Mouse (Mus musculus): ENCODE measurements around the gene Rcan3.

DNA sequence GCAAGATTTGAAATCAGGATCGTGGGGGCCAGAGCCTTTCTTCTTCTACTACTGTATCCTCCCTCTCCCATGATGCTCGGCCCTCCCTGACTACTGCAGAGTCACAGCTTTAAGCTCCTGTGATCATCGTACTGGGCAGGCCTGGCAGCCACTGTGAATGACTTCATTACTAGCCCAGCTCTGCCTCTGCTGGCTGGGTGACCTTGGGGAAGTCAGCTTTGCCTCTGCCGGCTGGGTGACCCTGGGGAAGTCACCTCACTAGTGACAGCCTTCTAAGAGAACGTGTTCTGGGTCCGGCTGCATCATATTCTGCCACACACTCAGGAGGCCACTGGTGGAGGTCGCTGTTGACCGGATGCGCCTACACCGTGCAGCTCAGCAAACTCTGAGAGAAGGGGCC, 44.2 kb upstream of the Rcan3 start:
- TF ChIP-seq CTCF (IDR thresholded peaks at IDR 0.05; ENCODE audit: low read depth), result no peak
- TF ChIP-seq EP300 (IDR thresholded peaks at IDR 0.05; ENCODE audit: low read depth), result no peak
